Mouse (Mus musculus): ENCODE data around the gene Vasp.

Gene Vasp

GRCm38 (mm10) chr7:19234652-19235051 is 37.0 kb downstream of the Vasp start:
- no peak for DNase-seq

GRCm38 (mm10) chr7:19231849-19232248 is 39.8 kb downstream of the Vasp start:
- no peak for DNase-seq

GRCm38 (mm10) chr7:19230899-19231298 is 40.7 kb downstream of the Vasp start:
- no peak for DNase-seq

GRCm38 (mm10) chr7:19230041-19230580 is 41.5 kb downstream of the Vasp start:
- DNase-seq, result no peak

GRCm38 (mm10) chr7:19229404-19229803 is 42.2 kb downstream of the Vasp start:
- DNase-seq, result no peak

- no peak for DNase-seq
Measured at GRCm38 (mm10) chr7:19228793-19229148, 42.8 kb downstream of the Vasp start.

GRCm38 (mm10) chr7:19227883-19228792 is 43.5 kb downstream of the Vasp start, which contains the start of gene Opa3:
Gene Opa3, plus strand, starts transcription at chr7:19228334.
- peak; percentile 99 for DNase-seq

- DNase-seq, result no peak
Measured at GRCm38 (mm10) chr7:19226817-19227797, 44.5 kb downstream of the Vasp start.

- DNase-seq, result no peak
Measured at GRCm38 (mm10) chr7:19224933-19225332, 46.7 kb downstream of the Vasp start.

GRCm38 (mm10) chr7:19222875-19223274 is 48.7 kb downstream of the Vasp start:
- DNase-seq, result no peak

- DNase-seq, result no peak
Measured at GRCm38 (mm10) chr7:19222189-19222588, 49.4 kb downstream of the Vasp start.

GRCm38 (mm10) chr7:19220061-19220460 is 51.6 kb downstream of the Vasp start:
- no peak for DNase-seq

- DNase-seq, result no peak
Measured at GRCm38 (mm10) chr7:19217944-19218343, 53.7 kb downstream of the Vasp start.

- no peak for DNase-seq
Measured at GRCm38 (mm10) chr7:19217492-19217891, 54.1 kb downstream of the Vasp start.

GRCm38 (mm10) chr7:19214940-19215339 is 56.7 kb downstream of the Vasp start:
- DNase-seq, result no peak

- DNase-seq, result no peak
Measured at GRCm38 (mm10) chr7:19214369-19214768, 57.2 kb downstream of the Vasp start.

GRCm38 (mm10) chr7:19213385-19213784 is 58.2 kb downstream of the Vasp start:
- no peak for DNase-seq

- DNase-seq, result no peak
Measured at GRCm38 (mm10) chr7:19211996-19212755, 59.4 kb downstream of the Vasp start, which contains the start of gene Gpr4. Gene Gpr4, plus strand, starts transcription at chr7:19212538.

GRCm38 (mm10) chr7:19211041-19211675 is 60.5 kb downstream of the Vasp start:
- no peak for DNase-seq

- DNase-seq, result no peak
Measured at GRCm38 (mm10) chr7:19210010-19210409, 61.6 kb downstream of the Vasp start.

- DNase-seq, result no peak
Measured at GRCm38 (mm10) chr7:19209494-19209893, 62.1 kb downstream of the Vasp start.

- DNase-seq, result no peak
Measured at GRCm38 (mm10) chr7:19208944-19209472, 62.6 kb downstream of the Vasp start.
